Mouse (Mus musculus) heart, embryonic 15.5 days (tissue): ENCODE measurements around the gene Msrb3. TPM values are rescaled to one million over a fixed set of nuclear protein-coding genes. Genes with fewer than 3 reads are reported as not detected.
A peak's percentile ranks its signal among the peaks of the same experiment; 100 is the strongest.

ENCODE experiments used
- ATAC-seq: fragments of 200-750 bp; cut with Nextera tagmentation; replicated peaks from 2 replicates; pipeline ENCODE4 v1.8.0; 2017; ENCODE audit warnings: low read depth, moderate TSS enrichment; ENCODE audit not compliant: insufficient number of reproducible peaks, insufficient read depth, low FRiP score
- H3K27ac ChIP-seq: fragments of 300-500 bp; sonication (generic); 2 replicates; pipeline ENCODE4 v1.5.1; 2015; ENCODE audit warnings: mild to moderate bottlenecking, inconsistent platforms
- H3K27me3 ChIP-seq: fragments of 300-500 bp; sonication (generic); 2 replicates; pipeline ENCODE4 v1.6.1; 2015; ENCODE audit warnings: inconsistent platforms
- H3K36me3 ChIP-seq: fragments of 300-500 bp; sonication (generic); 2 replicates; pipeline ENCODE4 v1.6.1; 2015; ENCODE audit warnings: mild to moderate bottlenecking, inconsistent platforms
- H3K4me1 ChIP-seq: fragments of 300-500 bp; sonication (generic); replicated peaks from 2 replicates; pipeline ENCODE4 v1.6.1; 2015; ENCODE audit warnings: inconsistent platforms
- H3K4me2 ChIP-seq: fragments of 300-500 bp; sonication (generic); 2 replicates; pipeline ENCODE4 v1.6.1; 2015; ENCODE audit warnings: inconsistent platforms, mild to moderate bottlenecking, moderate library complexity
- H3K4me3 ChIP-seq: fragments of 300-500 bp; sonication (generic); 2 replicates; pipeline ENCODE4 v1.5.1; 2015; ENCODE audit warnings: mild to moderate bottlenecking, inconsistent platforms
- H3K9ac ChIP-seq: fragments of 300-500 bp; sonication (generic); 2 replicates; pipeline ENCODE4 v1.6.1; 2015; ENCODE audit warnings: mild to moderate bottlenecking, inconsistent platforms
- H3K9me3 ChIP-seq: fragments of 300-500 bp; sonication (generic); replicated peaks from 2 replicates; pipeline ENCODE4 v1.6.1; 2016; ENCODE audit warnings: inconsistent platforms
- WGBS: fragments of 180-500 bp; shearing (Covaris S2); methylation state at CpG from one replicate; pipeline ENCODE4 v1.1.7; 2015; ENCODE audit warnings: mixed read lengths; 5-methylcytosine and 5-hydroxymethylcytosine counted together
- polyA plus RNA-seq: library from polyadenylated mRNA; unstranded; fragments of >200 nt; fragmentation: Nextera tagmentation; extraction: Ambion mirVana; gene quantifications from 2 replicates; pipeline ENCODE4 v1.2.1, GENCODE M21; 2015

Gene Msrb3
- polyA plus RNA-seq, 1 experiment from 2014 or later, result 35.4 TPM

DNA sequence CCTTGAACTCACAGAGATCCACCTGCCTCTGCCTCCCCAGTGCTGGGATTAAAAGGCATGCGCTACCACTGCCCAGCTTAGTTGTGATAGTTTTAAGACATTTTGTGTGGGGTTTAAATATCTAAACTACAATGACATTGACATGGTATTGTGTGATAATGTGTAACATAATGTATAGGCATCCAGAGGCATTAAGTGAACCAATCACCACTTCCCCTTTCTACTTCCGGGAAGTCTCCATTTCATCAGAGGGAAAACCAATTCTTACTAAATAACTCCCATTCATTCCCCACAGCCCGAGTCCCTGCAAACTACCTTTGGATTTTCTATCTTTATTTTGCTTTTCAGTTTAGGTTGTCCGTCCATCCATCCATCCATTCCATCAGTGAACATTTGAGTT is 90.7 kb downstream of the Msrb3 start:
- H3K4me1 ChIP-seq, result peaks cover 26% of the 10 kb centered on the region
- H3K4me2 ChIP-seq, result no peak overlapping the region
- H3K4me3 ChIP-seq, result no peak overlapping the region
- no peaks in the 10 kb centered on the region for H3K36me3 ChIP-seq
- no peak for ATAC-seq
- no peak overlapping the region for H3K27ac ChIP-seq
- WGBS, result 92% methylated on average over 4 of the region's 4 CpGs
- H3K9ac ChIP-seq, result no peak overlapping the region
- no peaks in the 10 kb centered on the region for H3K27me3 ChIP-seq
- no peaks in the 10 kb centered on the region for H3K9me3 ChIP-seq

GRCm38 (mm10) chr10:120801127-120801526 is 97.8 kb downstream of the Msrb3 start:
- WGBS, result 14% methylated on average over 6 of the region's 6 CpGs
- Histone ChIP-seq H3K9ac (no peak overlapping the region), H3K4me1 (peaks cover 29% of the 10 kb centered on the region), H3K36me3 (peaks cover 6% of the 10 kb centered on the region), H3K27me3 (no peaks in the 10 kb centered on the region), H3K4me3 (peak overlapping the region; percentile 14; the same call in 1 of the 2 replicates), H3K9me3 (no peaks in the 10 kb centered on the region), H3K27ac (peak overlapping the region; percentile 68), H3K4me2 (peak overlapping the region; percentile 53)
- ATAC-seq, result no peak

- Histone ChIP-seq H3K9me3 (no peaks in the 10 kb centered on the region), H3K4me1 (peaks cover 35% of the 10 kb centered on the region), H3K36me3 (peaks cover 6% of the 10 kb centered on the region), H3K27me3 (no peaks in the 10 kb centered on the region), H3K9ac (no peak overlapping the region), H3K4me2 (no peak overlapping the region), H3K4me3 (no peak overlapping the region), H3K27ac (no peak overlapping the region)
- no peak for ATAC-seq
- 70% methylated on average over 6 of the region's 6 CpGs for WGBS
These were observed 99.4 kb downstream of the Msrb3 start for GRCm38 (mm10) chr10:120799479-120799878.

GRCm38 (mm10) chr10:120796749-120797148 is 102.2 kb downstream of the Msrb3 start:
- WGBS, result 70% methylated on average over 4 of the region's 4 CpGs
- Histone ChIP-seq H3K4me1 (peaks cover 40% of the 10 kb centered on the region), H3K4me2 (no peak overlapping the region)

GRCm38 (mm10) chr10:120794391-120794817 is 104.5 kb downstream of the Msrb3 start:
- whole genome bisulfite sequencing, result 18% methylated on average over 13 of the region's 13 CpGs
- no peak overlapping the region for H3K27ac ChIP-seq

More at GRCm38 (mm10) chr10:120796749-120797148, 102.2 kb downstream of the Msrb3 start:
- no peak for ATAC-seq
- Histone ChIP-seq H3K9me3 (no peaks in the 10 kb centered on the region), H3K27ac (no peak overlapping the region), H3K4me3 (no peak overlapping the region), H3K27me3 (no peaks in the 10 kb centered on the region), H3K9ac (no peak overlapping the region), H3K36me3 (peaks cover 6% of the 10 kb centered on the region)

GRCm38 (mm10) chr10:120792191-120792765 is 106.6 kb downstream of the Msrb3 start:
- no peaks in the 10 kb centered on the region for H3K27me3 ChIP-seq
- peaks cover 40% of the 10 kb centered on the region for H3K36me3 ChIP-seq
- H3K27ac ChIP-seq, result no peak overlapping the region; the same call in 1 of the 2 replicates
- H3K9me3 ChIP-seq, result no peaks in the 10 kb centered on the region
- no peak overlapping the region for H3K9ac ChIP-seq
- WGBS, result 51% methylated on average over 11 of the region's 11 CpGs
- H3K4me3 ChIP-seq, result no peak overlapping the region
- H3K4me2 ChIP-seq, result no peak overlapping the region
- peaks cover 24% of the 10 kb centered on the region for H3K4me1 ChIP-seq
- no peak for ATAC-seq

More at GRCm38 (mm10) chr10:120794391-120794817, 104.5 kb downstream of the Msrb3 start:
- Histone ChIP-seq H3K4me2 (peak overlapping the region; percentile 36; the same call in 1 of the 2 replicates), H3K36me3 (peaks cover 25% of the 10 kb centered on the region), H3K4me1 (peaks cover 31% of the 10 kb centered on the region), H3K27me3 (no peaks in the 10 kb centered on the region), H3K9me3 (no peaks in the 10 kb centered on the region), H3K4me3 (no peak overlapping the region), H3K9ac (no peak overlapping the region)
- ATAC-seq, result no peak

GRCm38 (mm10) chr10:120791438-120791837 is 107.5 kb downstream of the Msrb3 start:
- peaks cover 22% of the 10 kb centered on the region for H3K4me1 ChIP-seq
- WGBS, result 60% methylated on average over 11 of the region's 11 CpGs
- H3K9me3 ChIP-seq, result no peaks in the 10 kb centered on the region
- peaks cover 44% of the 10 kb centered on the region for H3K36me3 ChIP-seq
- no peak overlapping the region for H3K4me2 ChIP-seq
- ATAC-seq, result no peak
- H3K9ac ChIP-seq, result no peak overlapping the region
- H3K4me3 ChIP-seq, result no peak overlapping the region
- H3K27me3 ChIP-seq, result no peaks in the 10 kb centered on the region
- H3K27ac ChIP-seq, result no peak overlapping the region

- 0 out of 2 replicates have a peak, but pooled peaks cover 7% of the 10 kb centered on the region for H3K4me1 ChIP-seq
- H3K9me3 ChIP-seq, result no peaks in the 10 kb centered on the region
- WGBS, result 58% methylated on average over 10 of the region's 10 CpGs
- no peak overlapping the region for H3K4me3 ChIP-seq
- H3K9ac ChIP-seq, result no peak overlapping the region
- ATAC-seq, result no peak
- H3K36me3 ChIP-seq, result peaks cover 73% of the 10 kb centered on the region
- H3K27ac ChIP-seq, result no peak overlapping the region
- H3K4me2 ChIP-seq, result no peak overlapping the region
- H3K27me3 ChIP-seq, result no peaks in the 10 kb centered on the region
These were observed 111.7 kb downstream of the Msrb3 start for GRCm38 (mm10) chr10:120787202-120787601.

DNA sequence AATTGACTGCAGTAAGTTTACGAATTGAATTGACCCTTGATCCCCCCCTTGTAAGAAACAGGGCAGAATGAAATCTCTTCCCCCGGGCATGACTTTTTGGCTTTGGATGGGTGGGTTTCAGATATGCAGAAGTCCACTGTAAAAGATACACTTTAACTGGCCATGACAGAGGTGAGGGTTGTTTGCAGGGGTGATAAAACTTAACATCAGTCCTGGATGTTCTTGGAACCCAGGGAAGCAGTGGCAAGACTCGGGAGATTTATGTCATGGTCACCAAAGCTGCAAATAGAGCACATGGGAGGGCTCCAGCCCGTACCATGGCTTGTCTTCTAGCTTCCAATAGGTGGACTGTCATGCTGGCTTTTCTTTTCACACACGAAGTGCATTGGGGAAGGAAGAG is 114.4 kb downstream of the Msrb3 start:
- Histone ChIP-seq H3K27me3 (no peaks in the 10 kb centered on the region), H3K27ac (no peak overlapping the region), H3K36me3 (peaks cover 63% of the 10 kb centered on the region), H3K4me3 (no peak overlapping the region), H3K9ac (no peak overlapping the region), H3K4me2 (no peak overlapping the region), H3K4me1 (no peaks in the 10 kb centered on the region), H3K9me3 (no peaks in the 10 kb centered on the region)
- ATAC-seq, result no peak
- 66% methylated on average over 5 of the region's 5 CpGs for WGBS

DNA sequence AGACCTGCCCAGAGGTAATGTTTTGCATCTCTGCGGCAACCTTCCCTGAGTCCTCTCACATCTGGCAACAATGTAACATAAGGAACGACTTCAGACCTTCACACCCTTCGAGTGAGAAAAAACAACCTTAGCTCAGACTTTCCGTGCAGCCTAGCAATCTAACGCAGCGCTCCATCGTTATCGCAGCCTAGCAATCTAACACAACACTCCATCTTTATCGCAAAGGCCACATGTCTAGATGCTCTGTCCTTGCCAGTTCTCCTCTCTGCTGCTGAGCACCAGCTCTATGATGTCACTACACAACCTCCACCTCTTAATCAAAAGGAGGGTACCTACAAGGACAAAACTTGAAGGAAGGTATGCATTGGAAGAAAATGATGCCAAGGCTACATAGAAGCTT is 115.5 kb downstream of the Msrb3 start:
- no peak overlapping the region for H3K27ac ChIP-seq
- H3K9ac ChIP-seq, result no peak overlapping the region
- H3K4me2 ChIP-seq, result no peak overlapping the region
- no peaks in the 10 kb centered on the region for H3K9me3 ChIP-seq
- no peak for ATAC-seq
- no peaks in the 10 kb centered on the region for H3K27me3 ChIP-seq
- H3K4me1 ChIP-seq, result no peaks in the 10 kb centered on the region
- H3K4me3 ChIP-seq, result no peak overlapping the region
- 68% methylated on average over 9 of the region's 9 CpGs for WGBS
- peaks cover 62% of the 10 kb centered on the region for H3K36me3 ChIP-seq

DNA sequence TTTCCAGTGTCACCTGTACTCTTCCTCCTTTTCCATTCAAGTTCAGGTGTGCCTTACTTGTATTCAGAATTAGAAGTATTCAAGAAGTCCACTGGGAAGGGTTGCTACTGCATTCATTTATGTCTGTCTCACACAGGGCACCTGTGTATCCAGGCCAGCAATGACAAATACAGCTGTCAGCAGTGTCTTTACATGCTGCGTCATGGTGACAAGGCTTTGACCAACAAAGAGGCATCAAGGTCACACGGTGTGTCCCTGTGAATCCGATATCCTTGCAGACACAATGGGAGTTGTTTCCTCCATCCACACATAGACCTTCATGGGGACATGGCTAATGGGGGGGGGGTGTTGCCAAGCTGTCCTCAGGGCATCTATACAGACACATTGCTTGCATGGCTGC is 121.4 kb downstream of the Msrb3 start:
- H3K27me3 ChIP-seq, result no peaks in the 10 kb centered on the region
- 79% methylated on average over 3 of the region's 3 CpGs for WGBS
- H3K4me1 ChIP-seq, result no peaks in the 10 kb centered on the region
- H3K36me3 ChIP-seq, result peaks cover 17% of the 10 kb centered on the region
- H3K27ac ChIP-seq, result no peak overlapping the region
- H3K4me3 ChIP-seq, result no peak overlapping the region
- H3K4me2 ChIP-seq, result no peak overlapping the region
- no peak overlapping the region for H3K9ac ChIP-seq
- ATAC-seq, result no peak
- H3K9me3 ChIP-seq, result no peaks in the 10 kb centered on the region

GRCm38 (mm10) chr10:120775361-120775760 is 123.5 kb downstream of the Msrb3 start:
- no peaks in the 10 kb centered on the region for H3K9me3 ChIP-seq
- H3K4me3 ChIP-seq, result no peak overlapping the region
- H3K36me3 ChIP-seq, result peaks cover 13% of the 10 kb centered on the region
- WGBS, result 34% methylated on average over 4 of the region's 4 CpGs
- no peak for ATAC-seq
- H3K4me2 ChIP-seq, result no peak overlapping the region
- no peak overlapping the region for H3K9ac ChIP-seq
- no peaks in the 10 kb centered on the region for H3K27me3 ChIP-seq
- no peaks in the 10 kb centered on the region for H3K4me1 ChIP-seq
- H3K27ac ChIP-seq, result no peak overlapping the region
